Mouse (Mus musculus): ENCODE measurements at regions not wholly inside any gene's neighbourhood (a gene's known extent, or its start where the extent isn't known, plus 50 kb on each side); places are given as distances from the start of the nearest gene placed in this dataset.

DNA sequence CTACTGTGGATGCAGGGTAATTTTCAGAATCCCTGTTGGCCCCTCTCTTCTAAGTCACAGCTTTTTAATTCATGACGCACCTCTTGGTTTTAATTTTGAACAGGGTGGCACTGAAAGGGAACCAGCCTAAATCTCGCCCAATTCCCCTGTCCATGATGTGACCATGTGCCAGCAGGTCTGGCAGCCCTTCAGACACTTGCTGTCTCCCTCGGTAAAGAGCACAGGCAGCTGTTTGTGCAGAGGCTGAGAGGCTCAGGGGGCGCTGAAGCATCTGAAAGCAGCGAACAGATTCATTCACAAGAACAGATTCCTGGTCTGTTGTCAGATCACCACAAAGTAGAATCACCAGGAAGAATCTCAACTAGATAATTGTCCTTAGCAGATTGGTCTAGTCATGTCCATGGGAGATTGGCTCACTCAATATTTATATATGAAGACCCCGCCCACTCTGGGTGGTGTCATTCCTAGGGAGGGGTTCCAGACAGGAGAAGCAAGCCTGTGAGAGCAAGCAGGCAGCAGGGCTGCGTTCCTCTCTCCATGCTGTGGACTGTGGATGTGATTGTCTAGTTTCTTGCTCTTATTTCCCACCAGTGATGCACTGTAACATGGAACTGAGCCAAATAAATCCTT is 78.3 kb upstream of the 2410004P03Rik start:
- no peaks in the 10 kb centered on the region for H3K27me3 ChIP-seq (ENCODE audit: control insufficient read depth, insufficient read depth, low read length)
- no peak overlapping the region for H3K27ac ChIP-seq (ENCODE audit: low read depth, low read length)
- no peak overlapping the region for H3K9ac ChIP-seq (ENCODE audit: low read length)
- ATAC-seq (ENCODE audit: low FRiP score) (peak; percentile 54; the same call in 1 of the 2 replicates), DNase-seq (ENCODE audit: low spot score, missing footprints) (no peak)
- no peak overlapping the region for H3K4me3 ChIP-seq (ENCODE audit: low read depth, low read length)
- no peaks in the 10 kb centered on the region for H3K9me3 ChIP-seq (ENCODE audit: control insufficient read depth, low read length)
- 57% methylated on average over 7 of the region's 7 CpGs for WGBS
- no peaks in the 10 kb centered on the region for H3K36me3 ChIP-seq (ENCODE audit: control insufficient read depth, insufficient read depth, low read length)
- H3K4me2 ChIP-seq: no peak overlapping the region
- H3K4me1 ChIP-seq (ENCODE audit: control insufficient read depth, insufficient read depth, low read length): no peaks in the 10 kb centered on the region

GRCm38 (mm10) chr12:17087388-17087787 is 75.9 kb upstream of the 2410004P03Rik start:
- ATAC-seq (ENCODE audit: low FRiP score): no peak
- Histone ChIP-seq H3K27ac (ENCODE audit: low read depth, low read length) (no peak overlapping the region), H3K36me3 (ENCODE audit: control insufficient read depth, insufficient read depth, low read length) (no peaks in the 10 kb centered on the region), H3K4me2 (no peak overlapping the region), H3K9me3 (ENCODE audit: control insufficient read depth, low read length) (no peaks in the 10 kb centered on the region), H3K4me3 (ENCODE audit: low read depth, low read length) (no peak overlapping the region), H3K27me3 (ENCODE audit: control insufficient read depth, insufficient read depth, low read length) (no peaks in the 10 kb centered on the region), H3K9ac (ENCODE audit: low read length) (no peak overlapping the region), H3K4me1 (ENCODE audit: control insufficient read depth, insufficient read depth, low read length) (no peaks in the 10 kb centered on the region)
- DNase-seq (ENCODE audit: low spot score, missing footprints): no peak
- 47% methylated on average over 3 of the region's 3 CpGs for WGBS

DNA sequence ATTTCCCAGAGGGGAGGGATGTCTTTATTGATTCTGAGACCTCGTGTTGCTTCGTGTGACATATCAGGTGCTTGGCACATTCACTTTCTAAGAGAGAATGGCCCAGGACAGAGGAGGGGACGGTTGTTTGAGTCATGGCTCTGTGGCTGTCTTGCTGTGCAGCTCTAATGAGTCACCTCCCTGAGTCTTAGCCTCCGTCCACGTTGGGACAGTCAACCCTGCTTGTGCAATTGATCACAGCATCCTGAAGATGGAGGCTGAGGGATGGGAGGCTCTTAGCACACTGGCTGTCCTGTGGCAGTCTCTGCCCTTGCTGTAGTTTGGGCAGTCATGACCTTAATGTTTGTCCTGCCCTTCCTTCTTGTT is 73.7 kb upstream of the 2410004P03Rik start:
- no peak overlapping the region for H3K9ac ChIP-seq (ENCODE audit: low read length)
- WGBS: 74% methylated on average over 5 of the region's 5 CpGs

GRCm38 (mm10) chr12:17084499-17085208 is 73.1 kb upstream of the 2410004P03Rik start:
- no peak for ATAC-seq (ENCODE audit: low FRiP score)
- Histone ChIP-seq H3K36me3 (ENCODE audit: control insufficient read depth, insufficient read depth, low read length) (no peaks in the 10 kb centered on the region), H3K4me2 (no peak overlapping the region), H3K27ac (ENCODE audit: low read depth, low read length) (no peak overlapping the region), H3K4me3 (ENCODE audit: low read depth, low read length) (no peak overlapping the region), H3K9ac (ENCODE audit: low read length) (no peak overlapping the region), H3K9me3 (ENCODE audit: control insufficient read depth, low read length) (no peaks in the 10 kb centered on the region), H3K4me1 (ENCODE audit: control insufficient read depth, insufficient read depth, low read length) (no peaks in the 10 kb centered on the region), H3K27me3 (ENCODE audit: control insufficient read depth, insufficient read depth, low read length) (no peaks in the 10 kb centered on the region)
- WGBS: 82% methylated on average over 9 of the region's 9 CpGs
- no peak for DNase-seq (ENCODE audit: low spot score, missing footprints)

More for the DNA sequence above, 73.7 kb upstream of the 2410004P03Rik start:
- no peaks in the 10 kb centered on the region for H3K9me3 ChIP-seq (ENCODE audit: control insufficient read depth, low read length)
- H3K27me3 ChIP-seq (ENCODE audit: control insufficient read depth, insufficient read depth, low read length): no peaks in the 10 kb centered on the region
- no peaks in the 10 kb centered on the region for H3K36me3 ChIP-seq (ENCODE audit: control insufficient read depth, insufficient read depth, low read length)
- no peak overlapping the region for H3K4me2 ChIP-seq
- no peaks in the 10 kb centered on the region for H3K4me1 ChIP-seq (ENCODE audit: control insufficient read depth, insufficient read depth, low read length)
- DNase-seq (ENCODE audit: low spot score, missing footprints): no peak
- no peak overlapping the region for H3K4me3 ChIP-seq (ENCODE audit: low read depth, low read length)
- H3K27ac ChIP-seq (ENCODE audit: low read depth, low read length): no peak overlapping the region
- no peak for ATAC-seq (ENCODE audit: low FRiP score)

DNA sequence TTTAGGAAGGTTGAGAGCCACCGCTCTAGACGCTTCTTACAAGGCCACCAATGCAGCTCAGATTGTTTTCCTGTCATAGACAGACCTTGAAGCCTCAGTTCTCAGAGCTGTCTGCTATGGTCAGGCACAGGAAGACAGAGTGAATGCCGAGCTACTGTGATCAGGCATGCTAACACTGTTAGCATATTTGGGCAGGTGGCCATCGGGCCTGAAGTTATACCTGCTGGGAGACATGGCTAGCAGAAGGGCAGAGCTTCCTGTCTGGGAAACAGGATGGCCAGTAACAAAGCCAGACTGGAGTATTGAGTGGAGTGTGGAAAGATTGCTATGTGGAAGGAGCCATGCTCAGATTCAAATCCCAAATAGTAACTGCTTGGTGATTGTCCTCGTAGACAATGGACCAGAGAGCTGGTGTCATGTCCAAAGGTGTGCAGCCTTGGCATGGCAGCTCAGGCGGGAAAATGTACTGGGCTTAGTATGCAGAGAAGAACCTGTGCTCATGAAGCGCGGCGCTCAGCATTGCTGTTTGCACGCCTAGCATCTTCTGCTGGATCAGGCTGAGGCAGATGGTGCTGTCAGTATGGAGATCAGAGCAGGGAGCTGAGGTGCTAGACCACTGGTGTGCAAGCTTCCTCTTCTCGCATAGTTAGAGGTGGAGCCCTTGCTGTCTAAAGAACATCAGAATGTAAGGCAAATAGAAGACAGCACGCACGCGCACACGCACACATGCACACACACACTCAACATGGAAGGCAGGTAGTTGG is 60.3 kb upstream of the 2410004P03Rik start:
- no peak overlapping the region for H3K4me2 ChIP-seq
- ATAC-seq (ENCODE audit: low FRiP score) (no peak), DNase-seq (ENCODE audit: low spot score, missing footprints) (no peak)
- no peaks in the 10 kb centered on the region for H3K4me1 ChIP-seq (ENCODE audit: control insufficient read depth, insufficient read depth, low read length)
- H3K4me3 ChIP-seq (ENCODE audit: low read depth, low read length): no peak overlapping the region
- peak overlapping the region; percentile 30; the same call in 1 of the 2 replicates for H3K27ac ChIP-seq (ENCODE audit: low read depth, low read length)
- no peaks in the 10 kb centered on the region for H3K27me3 ChIP-seq (ENCODE audit: control insufficient read depth, insufficient read depth, low read length)
- H3K9ac ChIP-seq (ENCODE audit: low read length): no peak overlapping the region
- no peaks in the 10 kb centered on the region for H3K36me3 ChIP-seq (ENCODE audit: control insufficient read depth, insufficient read depth, low read length)
- H3K9me3 ChIP-seq (ENCODE audit: control insufficient read depth, low read length): no peaks in the 10 kb centered on the region
- WGBS: 93% methylated on average over 15 of the region's 15 CpGs

GRCm38 (mm10) chr12:17069808-17070207 is 58.3 kb upstream of the 2410004P03Rik start:
- Histone ChIP-seq H3K36me3 (ENCODE audit: control insufficient read depth, insufficient read depth, low read length) (no peaks in the 10 kb centered on the region), H3K9me3 (ENCODE audit: control insufficient read depth, low read length) (no peaks in the 10 kb centered on the region), H3K4me3 (ENCODE audit: low read depth, low read length) (no peak overlapping the region), H3K4me2 (no peak overlapping the region), H3K27ac (ENCODE audit: low read depth, low read length) (no peak overlapping the region), H3K4me1 (ENCODE audit: control insufficient read depth, insufficient read depth, low read length) (no peaks in the 10 kb centered on the region), H3K9ac (ENCODE audit: low read length) (no peak overlapping the region), H3K27me3 (ENCODE audit: control insufficient read depth, insufficient read depth, low read length) (no peaks in the 10 kb centered on the region)
- DNase-seq (ENCODE audit: low spot score, missing footprints) (no peak), ATAC-seq (ENCODE audit: low FRiP score) (no peak)
- 84% methylated on average over 9 of the region's 9 CpGs for WGBS

DNA sequence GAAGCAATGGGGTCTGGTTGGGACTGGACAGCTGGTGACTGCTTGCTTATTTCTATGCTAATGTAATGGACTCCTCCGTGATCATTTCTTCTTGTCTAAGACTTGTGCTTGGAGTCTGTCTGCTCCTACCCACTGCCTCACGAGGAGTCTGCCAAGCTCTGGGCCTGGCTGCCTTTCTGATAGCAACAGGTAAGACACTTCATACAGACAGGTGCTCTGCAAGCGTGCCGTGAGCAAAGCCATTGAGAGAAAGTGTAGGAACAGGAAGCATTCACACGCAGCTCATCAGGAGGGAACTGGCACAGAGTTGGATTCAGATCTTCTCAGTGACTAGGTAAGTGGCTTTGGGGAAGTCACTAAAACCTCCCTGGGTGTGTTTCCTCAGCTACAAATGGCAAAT is 57.6 kb upstream of the 2410004P03Rik start:
- Histone ChIP-seq H3K4me1 (ENCODE audit: control insufficient read depth, insufficient read depth, low read length) (no peaks in the 10 kb centered on the region), H3K4me3 (ENCODE audit: low read depth, low read length) (no peak overlapping the region), H3K27me3 (ENCODE audit: control insufficient read depth, insufficient read depth, low read length) (no peaks in the 10 kb centered on the region), H3K27ac (ENCODE audit: low read depth, low read length) (no peak overlapping the region), H3K4me2 (no peak overlapping the region), H3K9me3 (ENCODE audit: control insufficient read depth, low read length) (no peaks in the 10 kb centered on the region), H3K36me3 (ENCODE audit: control insufficient read depth, insufficient read depth, low read length) (no peaks in the 10 kb centered on the region), H3K9ac (ENCODE audit: low read length) (no peak overlapping the region)
- ATAC-seq (ENCODE audit: low FRiP score): no peak
- 82% methylated on average over 5 of the region's 5 CpGs for WGBS
- DNase-seq (ENCODE audit: low spot score, missing footprints): no peak

DNA sequence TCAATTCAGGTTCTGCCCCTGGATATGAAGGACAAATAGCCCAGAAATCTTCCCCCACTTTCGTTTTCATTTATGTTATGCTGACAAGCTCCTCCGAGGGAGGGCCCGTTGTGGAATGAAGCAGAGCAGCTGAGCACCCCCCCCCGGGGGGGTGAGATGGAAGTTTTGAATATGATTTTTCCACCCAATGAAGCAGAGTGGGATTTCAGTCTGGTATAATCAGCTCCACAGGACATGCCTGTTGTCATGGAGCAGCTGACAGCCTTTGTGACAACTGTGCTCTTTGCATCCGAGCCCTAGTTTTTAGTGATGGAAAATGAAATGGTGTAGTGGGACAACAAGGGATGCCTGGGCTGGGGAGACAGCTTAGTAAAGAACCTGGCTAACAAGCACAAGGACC is 52.4 kb upstream of the 2410004P03Rik start:
- Histone ChIP-seq H3K36me3 (ENCODE audit: control insufficient read depth, insufficient read depth, low read length) (no peaks in the 10 kb centered on the region), H3K27ac (ENCODE audit: low read depth, low read length) (no peak overlapping the region), H3K4me1 (ENCODE audit: control insufficient read depth, insufficient read depth, low read length) (no peaks in the 10 kb centered on the region), H3K27me3 (ENCODE audit: control insufficient read depth, insufficient read depth, low read length) (no peaks in the 10 kb centered on the region), H3K9me3 (ENCODE audit: control insufficient read depth, low read length) (no peaks in the 10 kb centered on the region), H3K4me3 (ENCODE audit: low read depth, low read length) (no peak overlapping the region), H3K9ac (ENCODE audit: low read length) (no peak overlapping the region), H3K4me2 (no peak overlapping the region)
- DNase-seq (ENCODE audit: low spot score, missing footprints) (no peak), ATAC-seq (ENCODE audit: low FRiP score) (no peak)
- WGBS: 61% methylated on average over 5 of the region's 5 CpGs

All from midbrain, embryonic 11.5 days (tissue).